Mouse (Mus musculus): ENCODE measurements at regions not wholly inside any gene's neighbourhood (a gene's known extent, or its start where the extent isn't known, plus 50 kb on each side); places are given as distances from the start of the nearest gene placed in this dataset.

- DNase-seq (ENCODE audit: extremely low read depth, insufficient read length, low spot score) = no peak
Observed at GRCm38 (mm10) chr13:3709982-3710618, 76.3 kb downstream of the Asb13 start.

GRCm38 (mm10) chr13:3708896-3709631 lies 75.2 kb downstream of the Asb13 start:
- DNase-seq (ENCODE audit: extremely low read depth, insufficient read length, low spot score) = no peak
